Mouse (Mus musculus): ENCODE measurements around the gene Ifrd1.

Ifrd1 gene

DNA sequence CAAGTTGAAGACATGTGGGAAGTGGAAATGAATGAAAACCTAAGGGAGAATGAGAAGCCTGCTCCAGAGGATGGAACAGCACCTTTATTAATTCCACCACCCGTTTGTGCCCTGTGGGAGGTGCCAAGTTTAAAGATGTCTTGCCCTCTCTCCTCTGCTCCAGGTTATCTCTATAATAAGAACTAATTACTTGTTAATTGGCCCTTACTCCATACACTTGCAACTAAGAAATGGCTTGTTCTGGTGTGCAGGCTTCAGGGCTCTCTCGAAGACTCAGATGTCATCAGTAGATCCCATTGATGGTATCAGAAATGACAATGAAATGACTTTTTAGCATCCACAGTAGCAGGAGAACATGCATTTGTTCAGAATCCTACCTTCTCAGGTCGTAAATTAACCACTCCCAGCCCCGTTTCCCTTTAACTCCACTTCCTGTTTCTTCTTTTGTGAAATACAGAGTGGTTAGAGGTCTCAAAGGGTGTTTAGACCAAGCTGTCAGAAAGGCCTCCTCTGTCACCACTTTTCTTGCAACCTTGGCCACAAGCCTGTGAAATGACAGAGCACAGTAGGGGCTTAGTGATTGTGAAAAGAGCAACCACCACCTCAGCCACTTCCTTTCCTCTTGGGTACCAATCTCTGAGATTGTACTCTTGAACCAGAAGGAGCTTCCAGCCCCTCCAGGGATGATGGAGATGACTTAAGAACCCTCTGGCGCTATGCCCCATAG is at the start of gene Ifrd1:
Gene Ifrd1, minus strand, starts transcription at position 51 of the 727 bp plus-strand sequence.
- DNase-seq = peak; percentile 76

DNA sequence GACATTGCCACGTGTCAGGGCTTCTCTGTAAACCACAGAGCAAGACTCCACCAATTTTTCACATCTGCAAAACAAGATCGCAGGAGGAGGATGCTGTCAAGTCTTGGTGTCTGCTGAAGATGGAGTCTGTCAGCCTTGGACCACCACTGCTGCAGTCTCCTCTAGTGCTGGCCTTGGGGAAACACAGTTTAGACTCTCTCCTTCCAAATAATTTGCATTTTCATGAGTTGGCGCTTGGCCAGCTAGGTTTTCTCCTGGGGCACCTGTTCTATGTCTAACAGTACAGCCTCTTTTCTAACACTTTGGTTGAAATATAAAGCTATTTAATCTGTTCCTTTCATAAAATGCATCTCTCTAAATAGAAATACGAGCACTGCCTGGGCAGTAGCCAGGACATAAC is 38.2 kb upstream of the Ifrd1 start:
- DNase-seq = peak; percentile 64

- DNase-seq = no peak
Measured at GRCm38 (mm10) chr12:40280596-40281325, 32.5 kb upstream of the Ifrd1 start.

- no peak for DNase-seq
Measured at GRCm38 (mm10) chr12:40277581-40277980, 29.3 kb upstream of the Ifrd1 start.

- no peak for DNase-seq
Measured at GRCm38 (mm10) chr12:40274931-40275330, 26.6 kb upstream of the Ifrd1 start.

- DNase-seq = no peak
Measured at GRCm38 (mm10) chr12:40273339-40273738, 25.0 kb upstream of the Ifrd1 start.

DNA sequence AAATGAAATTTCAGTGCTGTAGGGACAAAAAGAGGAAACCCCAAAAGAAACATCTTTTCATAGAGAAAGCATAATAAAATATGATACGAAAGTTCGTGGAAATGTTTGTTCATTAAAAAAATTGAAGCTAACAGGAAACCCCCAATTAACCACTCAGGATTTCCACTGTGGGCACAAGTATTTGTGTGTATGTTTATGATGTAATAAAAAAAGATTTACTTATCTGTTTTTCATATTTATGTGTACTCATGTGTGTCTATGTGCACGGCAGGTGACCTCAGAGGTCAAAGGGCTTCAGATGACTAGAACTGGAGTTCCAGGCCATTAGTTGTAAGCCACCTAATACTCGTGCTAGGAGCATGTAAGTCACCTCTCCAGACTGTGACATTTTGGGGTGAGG is 24.4 kb upstream of the Ifrd1 start:
- DNase-seq = no peak

DNA sequence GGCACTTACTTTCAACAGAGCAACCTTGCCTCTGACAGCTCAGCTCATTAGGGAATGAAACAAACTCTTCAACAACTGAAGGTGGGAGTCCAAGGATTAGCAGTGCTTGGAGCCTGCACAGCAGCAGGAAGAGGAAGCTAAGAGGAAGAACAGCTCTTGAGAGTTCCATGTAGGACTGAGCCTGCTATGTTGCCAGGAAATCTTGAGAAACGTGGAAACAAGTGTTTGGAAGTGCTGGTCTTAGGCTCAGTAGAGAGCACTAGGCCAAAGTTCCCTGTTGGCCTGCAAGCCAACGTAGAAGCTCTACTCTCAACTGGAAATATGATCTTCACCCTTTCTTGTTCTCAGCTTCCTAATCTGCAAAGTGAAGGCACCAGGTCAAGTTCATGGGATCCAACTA is 20.0 kb upstream of the Ifrd1 start:
- no peak for DNase-seq

- DNase-seq = no peak
Measured at GRCm38 (mm10) chr12:40263712-40264111, 15.4 kb upstream of the Ifrd1 start.

DNA sequence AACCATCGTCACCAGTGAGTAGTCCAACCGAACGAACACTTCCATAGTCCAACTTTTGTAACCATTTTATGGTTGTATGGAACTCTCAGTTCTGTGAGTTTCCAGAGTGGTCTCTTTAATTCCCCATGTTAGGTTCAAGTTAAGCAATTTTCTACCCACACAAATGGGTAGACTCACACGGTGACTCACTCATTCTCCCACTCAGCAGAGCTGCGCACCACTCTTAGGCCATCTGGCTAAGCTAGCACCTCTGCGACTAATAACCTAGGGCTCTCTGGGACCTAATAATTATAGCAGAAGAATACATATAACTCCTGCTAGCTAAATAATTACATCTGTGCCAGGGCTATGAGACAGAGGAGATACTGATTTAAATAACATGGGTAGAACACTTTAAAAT is 14.7 kb upstream of the Ifrd1 start:
- DNase-seq = no peak

DNA sequence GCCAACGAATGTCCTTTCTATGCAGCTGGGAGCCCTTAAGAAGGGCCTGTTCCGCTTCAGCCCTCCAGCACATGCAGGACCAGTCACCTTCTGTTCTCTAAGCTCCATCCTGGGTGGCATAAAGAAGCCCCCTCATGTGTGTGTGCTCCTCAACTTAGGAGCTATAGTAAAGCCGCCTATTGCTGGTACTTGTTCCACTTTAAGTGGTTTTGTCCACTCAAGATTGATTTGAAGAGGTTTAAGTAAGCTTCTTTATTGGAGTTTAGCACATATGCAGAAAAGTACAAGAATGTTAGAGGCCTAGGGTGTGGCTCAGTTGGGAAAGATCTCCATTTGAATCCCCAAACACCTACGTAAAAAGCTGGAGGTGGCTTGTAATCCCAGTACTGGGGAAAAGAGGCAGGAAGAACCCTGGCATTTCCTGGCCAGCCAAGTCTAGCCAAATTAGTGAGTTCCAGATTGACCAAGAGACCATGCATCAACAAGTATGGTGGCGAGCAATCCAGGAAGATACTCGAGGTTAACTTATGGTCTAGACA is 10.2 kb upstream of the Ifrd1 start:
- DNase-seq = no peak

- DNase-seq = peak; percentile 92
Measured at GRCm38 (mm10) chr12:40257226-40257625, 8.9 kb upstream of the Ifrd1 start.

GRCm38 (mm10) chr12:40256543-40256942 is 8.2 kb upstream of the Ifrd1 start:
- peak; percentile 79 for DNase-seq

DNA sequence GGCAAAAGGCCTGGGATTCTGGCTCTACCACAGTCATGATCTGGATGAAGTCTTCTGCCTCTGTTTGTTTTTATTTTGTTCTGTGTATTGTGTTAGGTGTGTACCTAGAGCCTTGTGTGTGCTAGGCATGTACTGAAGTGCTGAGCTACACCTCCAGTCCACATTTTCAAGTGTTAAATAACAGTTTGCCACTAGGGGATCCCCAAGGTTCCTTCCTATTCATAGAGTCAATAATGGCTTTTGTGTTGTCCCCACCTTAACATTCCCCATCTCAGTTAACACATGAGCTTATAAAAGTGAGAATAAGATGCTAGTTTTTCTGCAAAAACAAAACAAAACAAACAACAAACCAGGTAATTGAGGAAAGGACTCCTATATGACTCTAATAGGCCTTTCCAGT is 7.7 kb upstream of the Ifrd1 start:
- no peak for DNase-seq

DNA sequence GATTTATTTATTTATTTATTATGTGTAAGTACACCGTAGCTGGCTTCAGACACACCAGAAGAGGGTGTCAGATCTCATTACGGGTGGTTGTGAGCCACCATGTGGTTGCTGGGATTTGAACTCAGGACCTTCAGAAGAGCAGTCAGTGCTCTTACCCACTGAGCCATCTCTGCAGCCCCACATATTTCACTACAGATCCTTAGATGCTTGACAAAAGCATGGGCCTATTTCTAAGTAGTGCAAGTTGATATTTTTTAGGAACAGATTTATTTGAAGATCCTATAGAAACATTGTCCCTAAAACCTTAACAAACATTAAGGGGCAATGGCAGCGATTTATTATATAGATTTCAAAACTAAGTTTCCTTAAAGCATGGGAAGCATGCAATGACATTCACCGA is 7.0 kb upstream of the Ifrd1 start:
- DNase-seq = peak; percentile 6

DNA sequence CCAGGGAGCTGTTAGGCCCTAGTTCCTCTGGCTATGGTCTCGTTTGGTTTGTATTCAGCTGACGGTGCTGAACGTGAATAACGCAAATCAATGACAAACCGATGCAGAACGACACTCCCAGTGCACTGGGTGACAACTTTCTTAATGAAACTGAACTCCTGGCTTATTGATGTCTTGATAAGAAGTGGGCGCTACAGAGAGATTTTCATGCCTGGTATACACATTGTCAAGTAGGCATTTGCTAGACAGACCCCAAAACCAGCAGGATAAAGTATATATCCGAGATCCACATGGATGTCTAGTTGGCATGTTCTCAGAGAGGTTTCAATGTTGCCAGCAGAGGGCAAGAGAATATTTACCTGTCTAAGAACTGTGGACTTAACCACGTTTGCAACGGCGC is 6.4 kb upstream of the Ifrd1 start:
- DNase-seq = peak; percentile 54

DNA sequence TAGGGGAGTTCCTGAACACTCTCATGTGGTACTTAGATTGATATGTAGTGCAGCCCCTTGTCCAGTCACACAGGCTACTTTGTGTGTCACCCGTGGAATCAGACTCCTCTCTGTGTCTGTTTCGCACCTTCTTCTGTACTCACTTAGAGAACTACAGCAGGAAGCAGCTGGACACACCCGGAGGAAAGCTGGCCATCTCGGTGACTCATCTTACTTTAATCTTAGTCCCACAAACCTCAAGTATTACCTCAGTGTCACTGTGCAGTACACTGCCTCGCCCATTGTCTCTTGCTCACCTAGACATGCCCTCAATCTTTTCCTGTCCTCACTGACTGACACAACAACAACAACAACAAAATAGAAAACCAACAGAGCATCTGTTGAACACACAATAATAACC is 4.9 kb upstream of the Ifrd1 start:
- DNase-seq = peak; percentile 75

GRCm38 (mm10) chr12:40250256-40250655 is 2.0 kb upstream of the Ifrd1 start:
- peak; percentile 90 for DNase-seq

DNA sequence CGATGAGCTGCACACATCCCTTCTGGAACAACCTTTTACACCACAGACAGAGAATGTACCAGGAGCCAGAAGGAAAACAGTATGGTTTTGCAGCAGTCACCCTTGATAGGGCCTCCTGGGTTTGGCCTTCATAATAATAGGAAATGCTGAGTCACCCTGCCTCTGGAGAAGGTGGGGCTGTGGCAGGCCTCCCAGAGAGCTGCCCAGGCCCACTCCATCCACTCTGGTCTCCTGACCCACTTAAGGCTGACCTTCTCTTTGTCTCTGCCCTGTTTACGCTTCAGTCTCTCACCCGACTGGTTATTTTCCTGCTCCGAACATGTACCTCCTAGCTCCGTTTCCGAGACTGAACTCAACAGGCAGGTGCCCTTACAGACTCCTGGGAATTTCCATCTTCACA is 328 bp downstream of the Ifrd1 start:
- peak; percentile 95 for DNase-seq

DNA sequence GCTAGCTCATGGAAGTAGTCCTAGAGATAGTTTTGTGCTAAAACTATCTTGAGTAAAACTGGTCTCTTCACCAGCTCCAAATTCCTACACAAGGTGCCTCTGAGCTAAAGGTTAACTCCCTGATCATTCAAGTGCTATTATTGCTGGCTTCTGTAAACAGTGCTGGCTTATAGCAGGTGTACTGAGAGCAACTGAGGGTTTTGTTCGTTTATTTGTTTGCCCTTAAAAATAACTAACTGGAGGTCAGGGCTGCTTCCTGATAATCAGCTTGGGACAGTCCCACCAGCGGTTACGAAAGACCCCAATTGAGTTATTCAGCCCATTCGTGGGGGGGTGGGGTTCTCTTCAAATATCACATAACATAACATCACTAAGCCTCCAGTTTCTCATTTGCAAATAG is 920 bp downstream of the Ifrd1 start:
- peak; percentile 55 for DNase-seq

GRCm38 (mm10) chr12:40245434-40245970 is 2.8 kb downstream of the Ifrd1 start:
- DNase-seq = peak; percentile 81

- DNase-seq = peak; percentile 65
Measured at GRCm38 (mm10) chr12:40244926-40245325, 3.4 kb downstream of the Ifrd1 start.

- peak; percentile 94 for DNase-seq
Measured at GRCm38 (mm10) chr12:40243821-40244221, 4.5 kb downstream of the Ifrd1 start.

GRCm38 (mm10) chr12:40243241-40243640 is 5.1 kb downstream of the Ifrd1 start:
- peak; percentile 67 for DNase-seq

Measured in heart, adult 11 months (tissue).